Mouse (Mus musculus): ENCODE results near the gene Zbtb17.

The Zbtb17 gene

GRCm38 (mm10) chr4:141444451-141445327 is at the start of gene Zbtb17:
Gene Zbtb17, plus strand, starts transcription at chr4:141444654.
- DNase-seq = peak; percentile 84 to 92

- DNase-seq = no peak
Observed at GRCm38 (mm10) chr4:141394751-141395150, 49.7 kb upstream of the Zbtb17 start.

GRCm38 (mm10) chr4:141397861-141398260 is 46.6 kb upstream of the Zbtb17 start:
- no peak for DNase-seq

GRCm38 (mm10) chr4:141398545-141398944 is 45.9 kb upstream of the Zbtb17 start, which contains the start of gene Clcnka:
Gene Clcnka, minus strand, starts transcription at chr4:141398724.
- DNase-seq = no peak

GRCm38 (mm10) chr4:141400171-141400570 is 44.3 kb upstream of the Zbtb17 start:
- DNase-seq = no peak

- DNase-seq = peak; percentile 80 to 89
Observed at GRCm38 (mm10) chr4:141404518-141405313, 39.7 kb upstream of the Zbtb17 start.

GRCm38 (mm10) chr4:141405314-141405622 is 39.2 kb upstream of the Zbtb17 start:
- no peak for DNase-seq

GRCm38 (mm10) chr4:141406516-141407299 is 37.7 kb upstream of the Zbtb17 start:
- DNase-seq = no peak

GRCm38 (mm10) chr4:141408577-141408976 is 35.9 kb upstream of the Zbtb17 start:
- DNase-seq = no peak

GRCm38 (mm10) chr4:141411430-141411992 is 32.9 kb upstream of the Zbtb17 start:
- peak in 1 of 2 experiments; percentile 22 for DNase-seq

GRCm38 (mm10) chr4:141415924-141416323 is 28.5 kb upstream of the Zbtb17 start, which contains the start of gene Clcnkb:
Gene Clcnkb, minus strand, starts transcription at chr4:141416014.
- no peak for DNase-seq

- DNase-seq = no peak
Observed at GRCm38 (mm10) chr4:141419398-141420191, 24.9 kb upstream of the Zbtb17 start.

GRCm38 (mm10) chr4:141420192-141420829 is 24.1 kb upstream of the Zbtb17 start, which contains the start of gene Hspb7:
Gene Hspb7, plus strand, starts transcription at chr4:141420779.
- no peak for DNase-seq

GRCm38 (mm10) chr4:141420886-141421285 is 23.6 kb upstream of the Zbtb17 start:
- DNase-seq = no peak

GRCm38 (mm10) chr4:141421423-141421822 is 23.0 kb upstream of the Zbtb17 start:
- peak; percentile 24 to 33 for DNase-seq

- DNase-seq = no peak
Observed at GRCm38 (mm10) chr4:141422841-141423240, 21.6 kb upstream of the Zbtb17 start.

GRCm38 (mm10) chr4:141423288-141423687 is 21.2 kb upstream of the Zbtb17 start:
- DNase-seq = no peak

GRCm38 (mm10) chr4:141423691-141424431 is 20.6 kb upstream of the Zbtb17 start:
- no peak for DNase-seq

- DNase-seq = peak; percentile 49 to 54
Observed at GRCm38 (mm10) chr4:141425484-141426479, 18.7 kb upstream of the Zbtb17 start.
